Mouse (Mus musculus): ENCODE results near the gene Fgfr2. TPM values are rescaled to one million over a fixed set of nuclear protein-coding genes. Genes with fewer than 3 reads are reported as not detected.

The Fgfr2 gene
- polyA plus RNA-seq, 2 experiments from 2014 or later: not detected

DNA sequence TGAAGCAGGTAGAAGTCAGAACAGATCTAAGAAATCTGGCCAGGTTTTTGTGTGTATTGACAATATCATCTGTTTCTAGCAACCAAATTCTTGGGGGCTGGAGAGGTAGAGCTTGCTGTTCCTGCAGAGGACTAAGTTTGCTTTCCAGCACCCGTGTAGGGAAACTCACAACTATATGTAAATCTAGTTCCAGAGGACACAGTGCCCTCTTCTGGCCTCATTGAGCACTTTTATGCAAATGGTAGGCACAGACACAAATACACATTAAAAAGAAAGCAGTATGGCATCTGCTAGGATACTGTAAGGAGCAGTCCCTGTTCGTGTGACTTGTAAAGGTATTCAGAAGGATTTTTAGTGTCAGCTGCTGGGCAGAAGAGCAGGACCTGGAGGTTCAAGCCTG is 240.8 kb downstream of the Fgfr2 start:
- peak; percentile 28 for ATAC-seq

DNA sequence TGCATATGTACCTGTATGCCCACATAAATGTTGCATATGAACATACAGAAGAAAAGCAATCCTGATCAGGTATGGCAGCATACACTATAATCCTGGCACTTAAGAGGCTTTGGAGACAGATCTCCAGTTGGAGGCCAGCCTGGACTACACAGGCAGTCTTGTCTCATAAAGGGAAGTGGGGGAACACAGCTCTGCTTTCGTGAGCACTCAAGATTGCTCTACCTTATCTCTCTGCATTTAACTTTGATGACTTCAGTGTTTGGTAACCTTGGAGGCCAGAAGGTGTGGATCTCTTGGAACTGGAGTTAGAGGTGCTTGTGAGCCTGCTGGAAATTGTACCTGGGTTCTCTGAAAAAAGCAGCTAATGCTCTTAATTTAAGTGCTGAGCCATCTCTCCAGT is 242.9 kb downstream of the Fgfr2 start:
- ATAC-seq: no peak

DNA sequence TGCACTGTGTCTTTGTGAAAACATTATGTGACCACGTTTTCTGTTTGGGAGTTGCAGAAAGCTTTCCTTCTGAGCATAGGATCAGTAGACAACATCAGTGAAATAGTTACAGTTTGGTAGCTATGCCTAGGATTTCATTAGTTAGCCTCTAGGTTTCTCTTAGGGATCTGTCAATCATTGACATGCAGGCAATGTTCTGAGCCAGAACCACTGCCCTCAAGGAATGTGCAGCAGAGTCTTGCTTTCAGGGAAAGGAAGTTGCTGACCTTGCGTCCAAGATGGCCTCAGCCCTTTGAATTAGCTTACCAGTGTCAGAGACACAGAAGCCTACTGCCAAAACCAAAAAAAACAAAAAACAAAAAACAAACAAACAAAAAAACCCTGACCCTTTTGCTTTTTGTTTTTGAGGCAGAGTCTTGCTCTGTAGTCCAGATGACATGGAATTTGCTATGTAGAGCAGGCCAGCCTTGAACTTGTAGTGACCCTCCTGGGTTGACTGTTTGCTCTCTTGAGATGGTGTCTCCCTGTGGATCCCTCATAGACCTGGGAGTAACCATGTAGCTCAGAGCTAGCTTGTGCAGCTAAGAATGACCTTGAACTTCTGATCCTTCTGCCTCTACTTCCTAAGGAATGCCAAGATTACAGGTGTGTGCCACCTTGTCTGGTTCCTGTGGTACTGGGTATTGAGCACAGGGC is 247.6 kb downstream of the Fgfr2 start:
- ATAC-seq: no peak

DNA sequence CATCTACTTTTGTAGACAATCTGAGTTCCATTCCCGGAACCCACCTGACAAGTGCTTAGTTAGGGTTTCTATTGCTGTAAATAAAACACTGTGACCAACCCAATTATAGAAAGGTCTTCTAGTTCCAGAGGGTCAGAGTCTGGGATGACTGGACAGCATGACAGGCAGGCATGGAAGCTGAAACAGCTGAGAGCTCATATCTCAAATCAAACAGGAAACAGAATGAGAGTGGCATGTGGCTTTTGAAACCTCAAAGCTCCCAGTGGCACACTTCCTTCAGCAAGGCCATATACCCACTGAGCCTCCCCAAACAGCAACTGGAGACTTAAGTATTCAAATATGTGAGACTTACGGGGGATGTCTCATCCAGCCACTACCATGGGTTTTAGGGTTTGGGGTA is 250.1 kb downstream of the Fgfr2 start:
- ATAC-seq: no peak

DNA sequence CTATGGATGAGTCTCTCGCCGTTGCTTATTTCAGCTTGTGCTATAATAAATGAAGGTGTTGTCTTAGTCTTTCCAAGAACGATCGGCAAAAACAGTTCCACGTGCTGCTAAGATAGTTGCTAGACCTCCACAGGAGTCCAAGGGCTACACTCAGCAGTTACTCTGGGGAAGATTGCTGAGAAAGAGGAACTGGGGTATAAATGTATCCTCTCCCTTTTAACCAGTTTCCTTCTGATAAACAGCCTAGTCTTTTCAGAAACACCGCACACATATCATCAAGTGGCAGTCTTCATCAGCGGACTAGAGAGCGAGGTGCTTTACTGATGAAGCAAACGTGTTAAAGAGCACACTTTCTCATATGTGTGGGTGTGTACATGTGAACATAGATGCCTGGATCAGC is 256.8 kb downstream of the Fgfr2 start:
- ATAC-seq: no peak

DNA sequence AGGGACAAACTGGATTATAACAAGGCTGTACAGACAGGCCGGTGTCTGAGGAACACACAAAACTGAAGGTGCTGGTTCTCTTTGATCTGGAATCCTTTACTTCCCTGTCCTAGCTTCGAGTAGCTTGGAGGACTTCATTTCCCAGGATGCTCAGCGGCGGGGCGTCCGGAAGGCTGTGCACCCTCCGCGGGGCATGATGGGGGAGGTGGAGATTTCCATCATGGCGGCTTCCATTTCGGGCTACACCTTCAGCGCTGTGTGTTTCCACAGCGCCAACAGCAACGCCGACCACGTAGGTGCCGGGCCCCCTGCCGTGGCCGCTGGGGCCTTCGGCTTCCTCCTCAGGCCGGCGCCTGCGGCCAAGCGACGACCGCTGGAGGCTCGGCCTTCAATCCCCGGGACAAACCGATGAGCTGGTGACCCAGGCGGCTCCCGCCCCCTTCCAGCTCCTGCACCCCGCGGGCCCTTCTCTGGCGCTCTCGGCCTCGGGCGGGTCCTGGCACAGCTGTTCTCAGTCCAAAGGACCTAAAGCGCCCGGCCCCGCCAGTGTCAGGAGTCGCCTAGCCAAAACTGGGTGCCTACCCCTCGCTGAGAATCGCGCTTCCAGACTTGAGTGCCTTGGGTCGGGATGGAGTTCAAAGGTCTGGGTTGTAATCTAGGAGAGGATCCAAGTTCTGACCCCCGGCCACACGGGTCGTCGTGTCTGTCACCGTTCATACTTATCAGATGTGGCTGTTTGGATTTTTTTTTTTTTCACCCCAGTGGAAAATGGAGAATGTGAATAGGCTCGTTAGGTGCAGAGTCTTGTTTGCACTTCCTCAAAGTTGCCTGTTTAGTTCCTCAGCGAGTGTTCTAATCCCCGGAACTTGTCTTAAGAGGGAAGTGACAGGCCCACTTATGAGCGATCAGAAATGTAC is 263.9 kb downstream of the Fgfr2 start, which contains the start of gene Abraxas2:
Abraxas2 (plus strand) TSS at position 184 of the 917 bp plus-strand sequence.
- peak; percentile 95 for ATAC-seq

DNA sequence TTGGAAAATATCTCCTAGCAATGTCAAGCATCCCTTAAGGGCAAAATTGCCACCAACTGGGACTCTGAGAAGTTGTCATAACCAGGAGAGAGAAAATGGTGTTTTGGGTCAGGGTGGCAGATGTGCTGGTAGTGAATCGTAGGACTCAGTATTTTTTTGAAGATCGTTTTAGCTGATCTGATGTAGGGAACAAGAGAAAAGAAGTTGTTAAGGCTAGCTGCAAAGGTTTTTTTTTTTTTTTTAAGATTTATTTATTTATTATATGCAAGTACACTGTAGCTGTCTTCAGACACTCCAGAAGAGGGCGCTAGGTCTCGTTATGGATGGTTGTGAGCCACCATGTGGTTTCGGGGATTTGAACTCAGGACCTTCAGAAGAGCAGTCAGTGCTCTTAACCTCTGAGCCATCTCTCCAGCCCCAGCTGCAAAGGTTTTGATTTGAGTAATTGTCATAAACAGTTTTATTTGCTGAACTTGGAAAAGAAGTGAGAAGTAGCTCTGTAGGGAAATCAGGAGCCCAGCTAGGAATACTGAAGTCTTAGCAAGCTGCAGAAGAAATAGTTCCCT is 265.0 kb downstream of the Fgfr2 start:
- no peak for ATAC-seq

DNA sequence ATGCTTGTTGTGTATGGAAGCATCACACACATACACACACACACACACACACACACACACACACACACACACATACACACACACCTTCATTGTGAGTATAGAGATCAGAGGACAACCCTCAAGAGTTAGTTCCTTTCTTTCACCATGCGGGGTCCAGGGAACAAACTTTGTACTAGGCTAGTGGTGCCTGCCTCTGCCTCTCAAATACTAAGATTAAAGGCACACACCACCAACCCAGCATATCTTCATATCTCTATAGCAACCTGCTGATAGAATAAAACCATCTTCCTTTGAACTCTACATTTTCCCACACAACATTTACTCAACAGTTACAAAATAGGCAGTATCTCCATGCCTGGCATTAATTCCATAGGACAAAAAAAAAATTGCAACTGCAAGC is 267.1 kb downstream of the Fgfr2 start:
- no peak for ATAC-seq

DNA sequence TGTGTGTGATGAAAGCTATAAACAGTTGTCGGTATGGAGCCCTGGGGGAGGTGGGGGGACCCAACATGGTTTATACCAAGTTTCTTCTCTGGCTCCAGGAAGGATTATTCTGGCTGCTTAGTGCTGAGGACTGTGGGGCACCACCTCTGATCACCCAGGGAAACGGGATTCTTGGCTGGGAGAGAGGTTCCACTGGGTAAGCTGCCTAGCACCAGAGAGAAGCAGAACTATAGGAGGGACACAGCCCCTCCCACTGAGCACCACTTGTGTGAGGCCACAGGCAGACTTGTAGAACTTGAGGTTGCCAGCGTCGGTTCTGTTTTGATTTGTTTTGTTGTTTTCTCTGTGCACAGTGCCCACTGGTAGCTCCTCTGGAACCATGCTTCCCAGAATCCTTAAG is 269.2 kb downstream of the Fgfr2 start:
- no peak for ATAC-seq

DNA sequence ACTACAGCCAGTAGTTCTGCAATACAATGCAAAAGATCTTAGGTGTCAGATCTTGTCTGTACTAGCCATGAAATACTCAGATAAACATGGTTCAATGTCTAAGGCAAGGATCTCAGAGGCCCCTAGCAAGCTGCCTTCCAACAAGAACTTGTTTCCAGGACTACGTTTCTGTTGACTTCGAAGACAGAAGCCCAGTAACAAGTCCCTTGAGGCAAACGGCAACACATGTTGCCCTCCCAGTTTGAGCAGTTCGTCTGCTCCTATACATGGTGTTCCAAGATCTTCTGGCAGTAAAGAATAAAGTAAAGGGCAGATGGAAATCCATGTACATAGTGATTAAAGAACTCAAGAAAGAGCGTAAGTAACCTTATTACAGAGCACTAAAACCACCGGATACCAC is 269.8 kb downstream of the Fgfr2 start:
- ATAC-seq: no peak

DNA sequence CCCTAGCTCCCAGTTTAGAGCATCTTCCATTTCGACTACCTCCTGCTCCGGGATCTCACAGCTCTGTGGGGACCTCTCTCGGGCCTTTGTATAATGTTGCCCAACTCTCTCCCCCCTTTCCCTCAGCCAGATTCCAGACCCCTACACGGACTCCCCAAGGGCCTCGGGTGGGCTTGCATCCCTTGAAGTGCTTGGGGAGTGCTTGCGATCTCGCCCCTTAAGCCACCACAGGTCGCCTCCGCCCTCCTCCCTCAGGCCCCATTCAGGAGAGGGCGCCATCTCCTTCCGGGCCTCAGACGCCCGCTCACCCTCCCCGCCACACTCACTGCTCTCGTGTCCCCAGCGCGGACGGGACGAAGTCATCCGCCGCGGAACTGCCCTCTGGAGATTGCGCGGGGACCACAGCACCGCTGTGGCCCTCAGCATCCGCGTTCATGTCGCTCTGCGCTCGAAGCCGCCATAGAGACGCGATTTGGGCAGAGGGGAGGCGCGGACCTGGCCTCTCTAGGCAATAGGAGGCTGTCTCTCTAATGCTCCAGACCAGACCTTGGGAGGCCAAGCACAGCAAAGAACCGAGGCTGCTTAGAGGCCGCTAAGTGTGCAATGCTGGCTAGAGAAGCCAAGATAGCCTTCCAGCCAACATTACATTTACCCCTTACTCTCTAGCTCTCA is 270.8 kb downstream of the Fgfr2 start, which contains the start of gene Eef1akmt2:
Eef1akmt2 (minus strand) TSS at position 501 of the 672 bp plus-strand sequence.
- peak; percentile 89 for ATAC-seq

DNA sequence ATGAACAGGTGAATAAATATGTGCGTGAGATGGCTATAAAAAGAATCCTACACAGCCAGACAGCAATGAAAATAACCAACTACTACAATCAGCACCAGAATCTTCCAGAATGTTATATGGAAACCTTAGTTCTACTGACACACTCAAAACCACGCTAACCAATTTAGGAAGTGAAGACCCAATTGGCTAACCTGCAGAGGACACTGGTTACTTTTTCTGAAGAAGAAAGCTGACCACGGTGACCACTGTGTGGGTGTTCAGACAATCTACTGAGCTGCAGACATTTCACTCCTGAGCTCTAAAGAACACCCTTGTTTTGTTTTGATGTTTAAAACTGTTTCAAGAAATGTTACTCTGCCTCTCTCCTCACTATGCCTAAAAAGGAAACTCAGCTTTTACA is 280.0 kb downstream of the Fgfr2 start:
- ATAC-seq: no peak

DNA sequence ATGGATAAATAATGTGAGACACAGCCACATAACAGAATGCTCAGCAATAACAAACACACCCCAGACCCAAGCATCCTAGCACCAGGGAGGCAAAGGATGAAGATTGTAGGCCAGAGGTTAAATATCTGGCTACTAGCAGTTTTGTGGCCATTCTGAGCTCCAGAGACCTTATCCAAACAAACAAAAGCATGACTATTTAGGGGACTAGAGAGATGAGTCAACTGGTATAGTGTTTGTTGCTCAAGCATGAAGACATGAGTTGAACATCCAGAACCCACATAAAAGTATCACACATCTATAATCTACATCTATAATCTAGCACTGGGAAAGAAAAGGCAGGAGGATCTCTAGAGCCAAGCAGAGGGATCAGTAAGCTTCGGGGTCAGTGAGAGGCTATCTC is 280.7 kb downstream of the Fgfr2 start:
- ATAC-seq: no peak

DNA sequence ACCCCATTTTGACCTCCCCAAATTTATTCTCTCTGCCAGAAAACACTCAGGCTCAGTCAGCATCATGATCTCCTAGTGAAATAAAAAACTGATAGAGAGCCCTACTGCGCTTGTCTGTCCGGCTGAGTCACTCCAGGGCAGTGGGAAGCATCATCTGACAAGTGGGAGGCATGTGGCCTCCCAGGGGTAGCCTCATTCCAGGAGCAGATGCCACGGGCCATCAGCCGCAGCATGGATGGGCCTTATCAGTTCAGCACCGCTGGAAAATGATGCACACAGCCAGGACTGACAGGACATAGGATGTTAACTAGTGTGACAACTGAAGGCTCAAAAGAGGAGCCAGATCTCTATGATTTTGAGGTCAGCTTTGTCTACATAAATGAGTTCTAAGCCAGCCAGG is 281.9 kb downstream of the Fgfr2 start:
- ATAC-seq: no peak

DNA sequence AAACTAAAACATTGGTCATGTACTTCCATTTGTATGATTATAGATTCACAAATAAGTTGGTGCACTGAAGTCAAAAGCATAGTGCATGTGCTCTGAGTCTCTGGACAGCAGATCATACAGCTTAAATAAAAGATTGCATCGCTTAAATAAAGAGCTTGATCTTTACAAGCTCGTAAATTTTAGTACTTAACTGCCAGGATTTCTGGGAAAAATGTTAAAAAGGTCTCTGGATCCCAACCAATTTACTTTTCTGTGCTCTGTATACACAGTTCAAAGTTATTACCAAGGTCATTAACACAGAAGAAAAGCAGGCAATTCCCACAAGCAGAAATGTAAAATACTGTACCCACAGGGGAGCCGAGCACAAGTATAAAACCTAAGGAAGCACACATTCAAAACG is 292.2 kb downstream of the Fgfr2 start:
- ATAC-seq: no peak

DNA sequence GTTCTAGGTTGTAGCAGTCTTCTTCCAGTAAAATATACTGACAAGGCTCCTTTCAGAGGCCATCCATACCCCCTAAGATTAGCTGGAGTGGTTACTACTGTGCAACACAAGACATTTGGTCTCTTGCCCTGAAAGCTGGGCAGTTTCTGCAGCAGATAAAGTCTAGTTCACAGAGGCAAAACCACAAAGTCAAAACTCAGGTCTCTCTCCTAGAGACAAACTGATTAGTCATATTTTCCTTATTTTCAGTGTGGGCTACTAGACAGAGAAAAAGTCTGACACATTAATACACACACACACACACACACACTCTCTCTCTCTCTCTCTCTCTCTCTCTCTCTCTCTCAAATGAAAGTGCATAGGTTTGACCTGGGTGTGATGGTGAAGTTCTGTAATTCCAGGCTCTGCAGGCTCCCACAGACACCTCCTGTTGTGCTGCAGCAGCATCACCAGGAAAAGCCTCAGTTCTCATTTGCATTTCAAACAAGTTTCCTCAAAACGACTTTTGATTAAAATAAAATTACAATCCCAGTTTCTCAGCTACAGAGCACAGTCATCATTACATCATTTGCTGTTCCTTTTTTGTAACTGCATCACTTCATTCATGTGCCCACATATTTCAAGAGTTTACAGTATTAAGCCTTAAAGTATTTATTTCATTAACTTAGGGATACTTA is 298.7 kb downstream of the Fgfr2 start:
- peak; percentile 68 for ATAC-seq

DNA sequence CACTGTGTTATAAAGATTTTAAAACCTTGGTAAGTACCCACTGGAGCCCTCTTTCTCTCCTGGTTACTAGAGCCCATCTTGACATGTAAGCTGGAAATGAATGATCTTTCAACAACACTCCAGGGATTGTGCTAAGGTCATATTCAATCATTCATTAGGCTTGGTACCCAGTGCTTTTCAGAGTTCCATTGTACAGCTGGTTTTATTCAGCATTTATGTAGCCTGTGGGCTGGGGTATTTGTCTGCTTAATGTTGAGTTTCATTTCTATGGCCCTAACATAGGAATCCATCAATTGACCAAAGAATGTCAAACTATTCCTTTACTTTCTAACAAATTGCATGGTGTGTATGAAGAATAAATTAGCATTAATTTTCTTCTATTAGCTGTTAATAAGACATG is 299.3 kb downstream of the Fgfr2 start:
- no peak for ATAC-seq

DNA sequence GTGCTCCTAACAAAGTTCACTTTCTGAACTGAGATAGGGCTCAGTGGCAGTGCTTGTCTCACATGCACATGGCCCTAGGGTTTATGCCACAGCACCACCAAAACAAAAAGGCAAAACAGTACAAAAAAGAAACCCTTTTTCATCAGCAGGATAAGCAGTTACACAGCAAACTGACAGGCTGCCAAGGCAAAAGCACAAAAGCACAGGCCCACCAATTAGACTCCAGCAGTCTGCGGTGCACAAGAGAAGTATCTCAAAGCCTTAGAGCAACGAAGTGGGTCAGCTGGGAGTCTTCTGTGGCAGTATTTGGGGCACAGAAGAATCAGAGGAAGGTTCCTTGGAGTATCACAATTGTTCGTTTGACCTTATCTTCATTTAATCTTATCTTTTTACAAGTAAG is 302.5 kb downstream of the Fgfr2 start:
- ATAC-seq: no peak

DNA sequence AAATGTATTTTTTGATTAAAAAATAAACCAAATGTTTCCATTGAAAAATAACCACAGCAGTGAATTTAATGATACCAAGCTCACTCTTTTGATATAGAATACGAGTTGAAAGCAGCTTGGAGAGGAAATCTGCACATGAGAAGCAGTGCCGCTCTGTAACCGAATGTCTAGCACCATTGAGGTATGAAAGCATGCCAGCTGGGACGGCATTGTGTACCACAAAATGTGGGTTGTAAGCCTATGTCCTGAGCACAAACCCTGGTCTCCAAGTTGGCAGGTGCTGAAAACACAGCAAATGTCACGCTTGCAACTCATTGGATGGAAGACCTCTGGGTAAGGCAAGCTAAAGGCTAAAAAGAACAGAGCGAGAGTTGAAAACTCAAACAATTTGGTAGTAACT is 306.1 kb downstream of the Fgfr2 start:
- no peak for ATAC-seq

DNA sequence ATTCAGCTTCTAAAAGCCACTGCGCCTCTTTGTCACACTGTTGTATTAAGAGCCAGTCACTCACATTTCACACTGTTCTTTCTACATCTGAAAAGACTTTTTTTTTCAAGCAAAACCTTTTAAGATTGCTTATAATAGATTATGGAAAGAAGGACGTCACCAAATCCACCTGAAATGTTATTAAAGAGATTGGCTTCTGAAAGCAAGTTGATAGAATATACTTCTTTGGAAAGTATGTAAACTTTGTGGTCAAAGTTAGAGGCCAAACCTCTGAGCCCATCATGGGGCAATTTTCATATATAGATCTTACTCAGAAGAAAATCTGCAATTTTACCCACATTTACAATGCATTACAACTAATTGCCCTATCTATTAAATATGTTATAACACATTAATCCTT is 306.6 kb downstream of the Fgfr2 start:
- ATAC-seq: no peak

DNA sequence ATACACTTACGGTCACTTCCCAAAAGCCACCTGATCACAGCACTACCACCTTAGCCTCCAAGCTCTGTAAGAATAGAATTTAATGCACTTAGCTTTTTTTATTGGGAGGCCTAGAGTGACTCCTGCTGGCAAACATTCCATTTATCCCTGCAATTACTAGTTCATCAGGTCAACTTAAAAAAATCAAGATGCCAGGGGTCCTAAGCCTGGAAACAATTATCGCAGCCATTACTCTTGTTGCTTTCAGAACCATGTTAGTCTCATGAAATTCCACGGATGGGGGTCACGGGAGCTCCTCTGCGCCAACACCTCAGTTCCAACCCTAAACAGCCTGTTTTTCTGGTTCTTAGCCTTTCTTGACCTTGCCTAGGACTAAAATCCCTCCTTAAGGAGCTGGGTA is 308.1 kb downstream of the Fgfr2 start:
- ATAC-seq: no peak

DNA sequence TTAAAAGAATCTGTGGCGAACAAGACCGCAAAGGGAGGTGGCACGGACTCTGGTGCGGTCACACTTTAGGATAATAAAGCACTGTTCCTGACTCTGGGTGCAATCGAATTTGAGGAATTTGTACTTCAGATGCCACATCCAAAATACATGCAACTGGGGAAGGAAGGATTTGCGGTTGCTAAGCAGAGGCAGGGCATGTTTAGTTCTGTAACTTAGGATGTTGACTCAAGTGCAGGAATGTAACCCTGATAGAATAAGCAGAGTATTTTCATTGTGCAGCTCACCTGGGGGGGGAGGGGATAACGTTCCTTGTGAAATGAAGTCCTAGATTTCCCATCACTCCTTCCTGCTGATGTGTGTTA is 309.1 kb downstream of the Fgfr2 start:
- no peak for ATAC-seq

All from activated CD4-positive, CD25-positive, alpha-beta regulatory T cell, adult 4 months (primary cell).